Mouse (Mus musculus) liver, embryonic 11.5 days (tissue): ENCODE data around the gene 2700049A03Rik. TPM values are rescaled to one million over a fixed set of nuclear protein-coding genes. Genes with fewer than 3 reads are reported as not detected.

Experiments used
- ATAC-seq: fragments of 200-750 bp; cut with Nextera tagmentation; replicated peaks from 2 replicates; pipeline ENCODE4 v1.8.0; 2017; ENCODE audit warnings: moderate number of reproducible peaks, mild to moderate bottlenecking, moderate TSS enrichment, moderate library complexity; ENCODE audit not compliant: low FRiP score
- DNase-seq: peaks from one replicate; pipeline ENCODE4 v3.0.0-alpha.2; 2017; ENCODE audit warnings: low spot score
- H3K27ac ChIP-seq: fragments of 300-500 bp; sonication (generic); 2 replicates; pipeline ENCODE4 v1.5.1; 2014; ENCODE audit warnings: mild to moderate bottlenecking, low read depth, low read length, control low read depth
- H3K27me3 ChIP-seq: fragments of 300-500 bp; sonication (generic); replicated peaks from 2 replicates; pipeline ENCODE4 v1.6.1; 2014; ENCODE audit warnings: low read length, mixed read lengths; ENCODE audit not compliant: control insufficient read depth, insufficient read depth
- H3K36me3 ChIP-seq: fragments of 300-500 bp; sonication (generic); 2 replicates; pipeline ENCODE4 v1.6.1; 2014; ENCODE audit warnings: mild to moderate bottlenecking, low read length, moderate library complexity, mixed read lengths; ENCODE audit not compliant: control insufficient read depth, insufficient read depth
- H3K4me1 ChIP-seq: fragments of 300-500 bp; sonication (generic); replicated peaks from 2 replicates; pipeline ENCODE4 v1.6.1; 2014; ENCODE audit warnings: low read length, mixed read lengths; ENCODE audit not compliant: control insufficient read depth, insufficient read depth
- H3K4me2 ChIP-seq: fragments of 300-500 bp; sonication (generic); 2 replicates; pipeline ENCODE4 v1.6.1; 2014; ENCODE audit warnings: mild to moderate bottlenecking, control low read depth, moderate library complexity
- H3K4me3 ChIP-seq: fragments of 300-500 bp; sonication (generic); 2 replicates; pipeline ENCODE4 v1.5.1; 2014; ENCODE audit warnings: low read depth, low read length, control low read depth
- H3K9ac ChIP-seq: fragments of 300-500 bp; sonication (generic); 2 replicates; pipeline ENCODE4 v1.6.1; 2014; ENCODE audit warnings: low read depth, low read length, control low read depth
- H3K9me3 ChIP-seq: fragments of 300-500 bp; sonication (generic); 2 replicates; pipeline ENCODE4 v1.6.1; 2016; ENCODE audit warnings: low read length, inconsistent platforms, mixed read lengths; ENCODE audit not compliant: control insufficient read depth
- WGBS: fragments of 180-500 bp; shearing (Covaris S2); extraction: QIAGEN DNeasy Blood & Tissue Kit; methylation state at CpG from one replicate; pipeline ENCODE4 v1.1.7; 2014; 5-methylcytosine and 5-hydroxymethylcytosine counted together
- polyA plus RNA-seq: library from polyadenylated mRNA; unstranded; fragments of >200 nt; fragmentation: Nextera tagmentation; extraction: Ambion mirVana; gene quantifications from 2 replicates; pipeline ENCODE4 v1.2.1, GENCODE M21; 2014

Gene 2700049A03Rik
- polyA plus RNA-seq, 1 experiment from 2014 or later = 12.2 TPM

GRCm38 (mm10) chr12:71285399-71285798 lies 148.8 kb downstream of the 2700049A03Rik start:
- no peak for ATAC-seq
- no peaks in the 10 kb centered on the region; the same call in 1 of the 2 replicates for H3K9me3 ChIP-seq
- H3K27me3 ChIP-seq = no peaks in the 10 kb centered on the region
- H3K4me3 ChIP-seq = no peak overlapping the region
- H3K4me1 ChIP-seq = no peaks in the 10 kb centered on the region
- H3K4me2 ChIP-seq = no peak overlapping the region
- H3K36me3 ChIP-seq = no peaks in the 10 kb centered on the region
- no peak overlapping the region for H3K9ac ChIP-seq
- H3K27ac ChIP-seq = no peak overlapping the region
- DNase-seq = no peak

GRCm38 (mm10) chr12:71290460-71290859 lies 153.8 kb downstream of the 2700049A03Rik start:
- DNase-seq (no peak), ATAC-seq (no peak)
- Histone ChIP-seq H3K9ac (no peak overlapping the region), H3K4me2 (no peak overlapping the region), H3K4me3 (no peak overlapping the region), H3K4me1 (peaks cover 2% of the 10 kb centered on the region), H3K9me3 (no peaks in the 10 kb centered on the region; the same call in 1 of the 2 replicates), H3K27ac (no peak overlapping the region), H3K36me3 (no peaks in the 10 kb centered on the region), H3K27me3 (no peaks in the 10 kb centered on the region)
- WGBS = 79% methylated on average over 2 of the region's 2 CpGs

Other genes with a start within 250 kb of the 2700049A03Rik start
- 197 and 201 TPM in 2 replicates for gene Actr10, start 199.0 kb upstream of the 2700049A03Rik start, polyA plus RNA-seq
- 602 and 638 TPM in 2 replicates for gene Psma3, start 162.2 kb upstream of the 2700049A03Rik start, polyA plus RNA-seq
- 31.6 and 32.5 TPM in 2 replicates for gene Arid4a, start 120.9 kb upstream of the 2700049A03Rik start, polyA plus RNA-seq
- not detected in 2 replicates for gene Tomm20l, start 25.4 kb upstream of the 2700049A03Rik start, polyA plus RNA-seq
- 109 and 120 TPM in 2 replicates for gene Timm9, start 164 bp upstream of the 2700049A03Rik start, polyA plus RNA-seq
- 6.3 and 7.3 TPM in 2 replicates for gene Dact1, start 173.0 kb downstream of the 2700049A03Rik start, polyA plus RNA-seq